Mouse (Mus musculus): ENCODE measurements at regions not wholly inside any gene's neighbourhood (a gene's known extent, or its start where the extent isn't known, plus 50 kb on each side); places are given as distances from the start of the nearest gene placed in this dataset.

- TF ChIP-seq TBP (conservative IDR thresholded peaks at IDR 0.05; ENCODE audit: low read depth, low read length), result no peak
- no peak for TF ChIP-seq GABPA (IDR thresholded peaks at IDR 0.05; ENCODE audit: insufficient replicate concordance, low read depth, low read length)
- no peak for TF ChIP-seq CTCF (conservative IDR thresholded peaks at IDR 0.05 in 1 of 2, IDR thresholded peaks at IDR 0.05 in 1 of 2; ENCODE audit: low read depth in 2 of 2, low read length in 2 of 2)
- TF ChIP-seq MAFK (IDR thresholded peaks at IDR 0.05; ENCODE audit: insufficient replicate concordance, low read length), result no peak
- TF ChIP-seq POLR2A (IDR thresholded peaks at IDR 0.05; ENCODE audit: low read depth, low read length), result no peak
- no peak for TF ChIP-seq CHD1 (IDR thresholded peaks at IDR 0.05; ENCODE audit: low read depth, low read length)
- TF ChIP-seq EP300 (IDR thresholded peaks at IDR 0.05; ENCODE audit: low read length), result no peak
These were observed 94.9 kb upstream of the Pitx2 start for GRCm38 (mm10) chr3:129104811-129105210.

All from CH12.LX (cell line).